Mouse (Mus musculus): ENCODE results near the gene Adgrv1. TPM values are rescaled to one million over a fixed set of nuclear protein-coding genes. Genes with fewer than 3 reads are reported as not detected.

The Adgrv1 gene
- polyA plus RNA-seq, 1 experiment from 2014 or later, result 35.7 TPM

GRCm38 (mm10) chr13:81351462-81352155 is 281.3 kb downstream of the Adgrv1 start:
- Histone ChIP-seq H3K36me3 (peaks cover 6% of the 10 kb centered on the region), H3K9ac (no peak overlapping the region), H3K27me3 (no peaks in the 10 kb centered on the region), H3K4me2 (replicated peaks) (no peak overlapping the region), H3K9me3 (replicated peaks) (no peaks in the 10 kb centered on the region), H3K4me1 (no peaks in the 10 kb centered on the region), H3K4me3 (no peak overlapping the region), H3K27ac (no peak overlapping the region)
- 61% methylated on average over 14 of the region's 14 CpGs for WGBS
- ATAC-seq (ENCODE audit: low FRiP score), result peak; percentile 43; the same call in 1 of the 2 replicates

- Histone ChIP-seq H3K36me3 (peaks cover 6% of the 10 kb centered on the region), H3K4me3 (no peak overlapping the region), H3K9me3 (replicated peaks) (no peaks in the 10 kb centered on the region), H3K4me1 (no peaks in the 10 kb centered on the region), H3K27ac (no peak overlapping the region), H3K4me2 (replicated peaks) (no peak overlapping the region), H3K27me3 (no peaks in the 10 kb centered on the region), H3K9ac (no peak overlapping the region)
- WGBS, result 92% methylated on average over 15 of the region's 15 CpGs
- ATAC-seq (ENCODE audit: low FRiP score), result no peak
Measured at GRCm38 (mm10) chr13:81347261-81347980, 285.5 kb downstream of the Adgrv1 start.

GRCm38 (mm10) chr13:81342987-81343596 is 289.9 kb downstream of the Adgrv1 start:
- Histone ChIP-seq H3K27ac (no peak overlapping the region), H3K4me2 (replicated peaks) (no peak overlapping the region), H3K9ac (no peak overlapping the region), H3K4me3 (no peak overlapping the region), H3K36me3 (peaks cover 6% of the 10 kb centered on the region), H3K27me3 (no peaks in the 10 kb centered on the region), H3K4me1 (no peaks in the 10 kb centered on the region), H3K9me3 (replicated peaks) (no peaks in the 10 kb centered on the region)
- 84% methylated on average over 2 of the region's 2 CpGs for WGBS
- no peak for ATAC-seq (ENCODE audit: low FRiP score)

DNA sequence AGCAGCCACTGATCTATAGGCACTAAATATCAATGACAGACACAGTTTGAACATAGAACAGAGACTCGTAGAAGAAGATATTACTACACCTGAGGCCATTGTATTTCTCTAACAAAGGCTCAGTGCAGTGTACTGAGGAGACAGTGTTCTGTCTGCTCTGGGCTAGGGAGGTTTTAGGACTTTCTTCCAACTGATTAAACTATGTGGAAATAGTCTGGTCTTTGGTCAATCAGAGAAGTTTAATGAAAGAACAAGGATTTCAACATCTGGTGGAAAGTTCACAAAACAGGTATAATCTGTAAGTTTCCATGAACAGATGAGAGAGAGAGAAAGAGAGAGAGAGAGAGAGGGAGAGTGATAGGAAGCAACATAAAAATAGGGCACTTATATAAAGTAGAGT is 297.7 kb downstream of the Adgrv1 start:
- Histone ChIP-seq H3K27me3 (no peaks in the 10 kb centered on the region), H3K36me3 (no peaks in the 10 kb centered on the region), H3K9me3 (replicated peaks) (no peaks in the 10 kb centered on the region), H3K27ac (no peak overlapping the region), H3K4me1 (no peaks in the 10 kb centered on the region), H3K4me2 (replicated peaks) (no peak overlapping the region), H3K4me3 (no peak overlapping the region), H3K9ac (no peak overlapping the region)
- WGBS, result 93% methylated on average over 1 of the region's 1 CpGs
- ATAC-seq (ENCODE audit: low FRiP score), result no peak

DNA sequence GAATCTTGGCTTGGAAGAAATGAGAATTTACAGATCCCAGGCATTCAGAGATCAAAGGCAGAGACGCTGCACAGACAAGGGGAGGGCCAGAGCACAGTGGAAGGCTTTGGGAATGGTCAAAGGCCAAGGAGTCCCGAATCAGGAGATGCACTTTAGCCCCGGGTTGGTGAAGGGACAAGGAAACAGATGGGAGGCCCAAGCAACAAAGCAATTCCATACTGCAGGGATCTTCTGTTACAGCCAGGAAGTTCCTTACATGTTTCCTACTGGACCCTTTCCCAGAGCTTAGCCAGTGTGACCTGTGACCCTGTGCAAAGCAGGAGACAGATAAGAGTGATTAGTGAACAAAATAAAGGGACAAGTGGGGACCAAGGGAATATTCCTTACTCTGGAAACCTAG is 300.9 kb downstream of the Adgrv1 start:
- Histone ChIP-seq H3K4me3 (no peak overlapping the region), H3K27ac (no peak overlapping the region), H3K4me1 (no peaks in the 10 kb centered on the region), H3K9ac (no peak overlapping the region), H3K36me3 (no peaks in the 10 kb centered on the region), H3K9me3 (replicated peaks) (no peaks in the 10 kb centered on the region), H3K27me3 (no peaks in the 10 kb centered on the region), H3K4me2 (replicated peaks) (no peak overlapping the region)
- WGBS, result 45% methylated on average over 3 of the region's 3 CpGs
- no peak for ATAC-seq (ENCODE audit: low FRiP score)

- Histone ChIP-seq H3K27ac (no peak overlapping the region), H3K4me1 (no peaks in the 10 kb centered on the region), H3K4me3 (no peak overlapping the region), H3K27me3 (no peaks in the 10 kb centered on the region), H3K9me3 (replicated peaks) (no peaks in the 10 kb centered on the region), H3K9ac (no peak overlapping the region), H3K36me3 (no peaks in the 10 kb centered on the region), H3K4me2 (replicated peaks) (no peak overlapping the region)
- no peak for ATAC-seq (ENCODE audit: low FRiP score)
- 90% methylated on average over 5 of the region's 5 CpGs for WGBS
Measured at GRCm38 (mm10) chr13:81329762-81330161, 303.2 kb downstream of the Adgrv1 start.

GRCm38 (mm10) chr13:81328181-81328580 is 304.8 kb downstream of the Adgrv1 start:
- no peak overlapping the region for H3K9ac ChIP-seq
- no peaks in the 10 kb centered on the region for H3K36me3 ChIP-seq
- ATAC-seq (ENCODE audit: low FRiP score), result no peak
- H3K4me1 ChIP-seq, result no peaks in the 10 kb centered on the region
- H3K4me2 ChIP-seq (replicated peaks), result no peak overlapping the region
- H3K4me3 ChIP-seq, result no peak overlapping the region
- H3K27ac ChIP-seq, result no peak overlapping the region
- no peaks in the 10 kb centered on the region for H3K27me3 ChIP-seq
- WGBS, result 89% methylated on average over 1 of the region's 1 CpGs
- H3K9me3 ChIP-seq (replicated peaks), result no peaks in the 10 kb centered on the region

DNA sequence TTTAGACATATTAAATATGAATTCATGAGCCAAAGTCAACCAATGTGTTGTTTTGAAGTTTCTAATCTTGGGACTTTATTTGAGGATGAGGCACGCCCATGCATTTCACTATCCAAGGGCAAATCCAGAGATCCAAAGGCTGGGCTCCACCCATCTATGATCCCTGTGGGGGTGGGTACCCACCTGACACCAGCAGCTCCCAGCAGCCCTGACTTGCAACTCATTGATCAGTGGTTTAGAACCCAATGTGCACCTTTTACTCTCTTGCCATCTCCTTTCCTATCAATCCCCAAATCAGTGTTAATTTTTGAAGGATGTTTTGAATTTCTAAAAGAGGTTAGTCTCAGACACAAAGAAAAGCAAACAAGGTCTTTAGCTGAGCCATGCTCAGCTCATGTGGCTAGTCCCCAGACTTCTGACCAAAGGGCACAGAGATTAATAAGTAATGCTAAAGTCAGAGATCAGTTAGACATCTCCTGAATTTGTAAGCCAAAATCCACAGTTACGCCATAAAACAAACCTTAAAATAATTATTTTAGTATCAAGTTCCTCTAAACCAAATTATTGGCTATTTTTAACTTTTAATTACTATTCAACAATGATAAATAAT is 307.2 kb downstream of the Adgrv1 start:
- 96% methylated on average over 2 of the region's 2 CpGs for WGBS
- ATAC-seq (ENCODE audit: low FRiP score), result no peak
- no peak overlapping the region for H3K4me3 ChIP-seq
- H3K27ac ChIP-seq, result no peak overlapping the region
- no peaks in the 10 kb centered on the region for H3K9me3 ChIP-seq (replicated peaks)
- H3K4me2 ChIP-seq (replicated peaks), result no peak overlapping the region
- H3K9ac ChIP-seq, result no peak overlapping the region
- H3K4me1 ChIP-seq, result no peaks in the 10 kb centered on the region
- H3K27me3 ChIP-seq, result no peaks in the 10 kb centered on the region
- H3K36me3 ChIP-seq, result no peaks in the 10 kb centered on the region

DNA sequence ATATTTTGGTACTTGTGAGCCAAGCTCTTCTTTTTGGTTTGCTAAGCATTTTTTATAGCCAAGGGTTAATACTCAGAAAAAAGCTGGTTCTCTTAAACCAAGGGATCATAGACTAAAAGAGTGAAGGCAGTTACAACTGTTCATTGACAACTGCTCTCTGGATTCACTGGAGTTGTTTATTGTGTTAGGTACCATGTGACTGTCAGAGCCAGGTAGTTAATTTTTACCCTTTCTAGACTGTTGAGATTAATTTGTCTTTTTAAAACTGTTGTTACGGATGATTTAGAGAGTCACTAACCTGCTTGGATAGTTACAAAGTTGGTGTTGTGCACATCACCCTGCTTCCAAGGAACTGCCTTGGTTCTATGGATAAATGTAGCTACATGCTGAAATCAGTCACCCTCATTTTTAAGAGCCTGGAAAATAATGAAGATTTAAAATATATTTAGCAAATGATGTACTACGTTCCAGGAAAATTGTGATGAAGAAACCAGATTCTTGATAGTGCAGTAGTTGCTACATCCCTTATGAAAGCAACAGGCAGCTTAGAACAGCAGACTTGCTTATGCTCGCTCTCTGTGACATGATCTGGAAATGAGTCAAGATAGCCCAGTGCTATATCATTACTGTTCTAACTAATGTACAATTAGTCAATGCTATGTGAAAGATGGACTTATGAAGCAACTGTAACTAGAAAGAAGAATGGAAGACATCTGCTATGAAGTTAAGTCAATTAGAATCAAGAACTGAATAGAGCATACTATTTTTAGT is 309.2 kb downstream of the Adgrv1 start:
- H3K4me3 ChIP-seq, result no peak overlapping the region
- no peak for ATAC-seq (ENCODE audit: low FRiP score)
- no peak overlapping the region for H3K4me2 ChIP-seq (replicated peaks)
- no peak overlapping the region for H3K9ac ChIP-seq
- H3K27me3 ChIP-seq, result no peaks in the 10 kb centered on the region
- no peaks in the 10 kb centered on the region for H3K4me1 ChIP-seq
- no peak overlapping the region for H3K27ac ChIP-seq
- no peaks in the 10 kb centered on the region for H3K9me3 ChIP-seq (replicated peaks)
- 92% methylated on average over 3 of the region's 3 CpGs for WGBS
- no peaks in the 10 kb centered on the region for H3K36me3 ChIP-seq

DNA sequence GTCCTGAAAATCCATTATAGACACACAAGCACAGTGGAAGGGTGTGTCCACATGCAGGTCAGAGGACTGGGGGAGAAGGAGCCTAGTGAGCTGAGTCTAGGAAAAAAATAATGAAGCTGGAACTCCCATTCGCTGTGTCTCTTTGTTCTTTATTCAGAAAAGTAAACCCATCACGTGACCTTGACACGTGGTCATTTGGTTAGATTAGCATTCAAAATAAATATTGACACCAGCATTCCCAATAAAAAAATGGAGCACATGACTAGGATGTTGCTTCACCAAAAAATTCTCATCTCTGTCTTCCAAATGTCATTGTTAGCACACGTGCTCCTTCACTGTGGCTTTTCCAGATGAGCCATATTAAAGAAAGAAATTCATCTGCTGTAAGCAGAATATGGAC is 316.4 kb downstream of the Adgrv1 start:
- no peaks in the 10 kb centered on the region for H3K4me1 ChIP-seq
- H3K36me3 ChIP-seq, result no peaks in the 10 kb centered on the region
- no peak overlapping the region for H3K9ac ChIP-seq
- no peaks in the 10 kb centered on the region for H3K9me3 ChIP-seq (replicated peaks)
- H3K27me3 ChIP-seq, result no peaks in the 10 kb centered on the region
- no peak overlapping the region for H3K4me3 ChIP-seq
- 88% methylated on average over 4 of the region's 4 CpGs for WGBS
- ATAC-seq (ENCODE audit: low FRiP score), result no peak
- H3K4me2 ChIP-seq (replicated peaks), result no peak overlapping the region
- no peak overlapping the region for H3K27ac ChIP-seq

- H3K4me1 ChIP-seq, result no peaks in the 10 kb centered on the region
- no peaks in the 10 kb centered on the region for H3K27me3 ChIP-seq
- H3K9me3 ChIP-seq (replicated peaks), result no peaks in the 10 kb centered on the region
- no peak for ATAC-seq (ENCODE audit: low FRiP score)
- WGBS, result 78% methylated on average over 7 of the region's 7 CpGs
- no peak overlapping the region for H3K4me2 ChIP-seq (replicated peaks)
- H3K4me3 ChIP-seq, result no peak overlapping the region
- no peaks in the 10 kb centered on the region for H3K36me3 ChIP-seq
- no peak overlapping the region for H3K27ac ChIP-seq
- H3K9ac ChIP-seq, result no peak overlapping the region
Measured at GRCm38 (mm10) chr13:81314306-81315120, 318.4 kb downstream of the Adgrv1 start.

Data from hindbrain, embryonic 12.5 days (tissue).